In the genomic region with DNA sequence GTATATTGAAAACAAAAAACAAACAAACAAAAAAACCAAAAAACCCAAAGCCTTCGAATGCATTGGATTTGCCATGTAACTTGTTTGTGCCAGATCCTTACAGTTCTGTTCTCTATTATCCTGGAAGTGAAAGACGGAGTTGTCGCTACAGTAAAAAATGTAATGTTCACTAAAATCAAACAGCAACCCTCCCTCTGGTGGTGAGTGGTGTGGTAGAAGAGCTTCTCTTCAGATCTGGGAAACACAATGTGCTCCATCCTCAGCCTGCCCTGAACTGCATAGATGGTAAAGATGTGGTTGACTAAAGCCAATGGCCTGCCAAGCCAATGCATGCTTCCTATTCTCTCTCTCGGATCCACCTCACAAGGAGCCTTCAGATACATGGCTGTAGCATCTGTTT, we compare ENCODE assay signal across 24 mouse cellular contexts.
DNase-seq lines count a peak whose midpoint lies in the region; ATAC-seq and TF ChIP-seq lines count a peak whose summit lies in the region.
"Had no signal": no experiment of that assay in that cellular context is flagged by ENCODE, and none has a peak within 500 bp of the region (broad histone marks: within the 10 kb centered on the region; RNA-seq: fewer than 3 reads in every experiment).

No protein-coding gene starts in this region.

- no peak overlapping the region for H3K27ac ChIP-seq in stomach, postnatal 0 days (replicated peaks)
- H3K27ac ChIP-seq: forebrain, embryonic 12.5 days; gastrocnemius, adult 2 months; heart, embryonic 13.5 days; hindbrain, embryonic 14.5 days; kidney, embryonic 15.5 days; liver, embryonic 12.5 days; midbrain, embryonic 12.5 days had no signal

- H3K9me3 ChIP-seq in stomach, postnatal 0 days (ENCODE audit: control insufficient read depth, low read length): no peaks in the 10 kb centered on the region
- H3K9me3 ChIP-seq: embryonic facial prominence, embryonic 15.5 days; forebrain, embryonic 12.5 days; heart, embryonic 13.5 days; kidney, embryonic 15.5 days; limb, embryonic 13.5 days; liver, embryonic 12.5 days; midbrain, embryonic 12.5 days had no signal

- intact Hi-C loops in left cerebral cortex, postnatal 25 days (cut with DNase I): no loop called here

- no peak for TF ChIP-seq EP300 in stomach, postnatal 0 days (optimal IDR thresholded peaks at IDR 0.05)

- no peak overlapping the region for H3K4me3 ChIP-seq in stomach, postnatal 0 days (ENCODE audit: low read depth, low read length)
- H3K4me3 ChIP-seq: embryonic facial prominence, embryonic 15.5 days; forebrain, embryonic 12.5 days; heart, adult 2 months; heart, embryonic 13.5 days; kidney, embryonic 15.5 days; limb, embryonic 13.5 days; liver, embryonic 12.5 days; midbrain, embryonic 12.5 days had no signal

- no peak overlapping the region for H3K9ac ChIP-seq in stomach, postnatal 0 days (ENCODE audit: low read length)
- H3K9ac ChIP-seq: embryonic facial prominence, embryonic 15.5 days; forebrain, embryonic 12.5 days; heart, embryonic 13.5 days; hindbrain, embryonic 14.5 days; kidney, embryonic 15.5 days; limb, embryonic 13.5 days; liver, embryonic 12.5 days; liver, postnatal 0 days; midbrain, embryonic 12.5 days had no signal

- 80% methylated on average over 4 of the region's 4 CpGs for WGBS in stomach, postnatal 0 days

- no peak for DNase-seq in cerebellum, adult 11-12 months
- peak; percentile 10 for DNase-seq in kidney, postnatal 10 days
- DNase-seq in kidney, adult 8-10 months: no peak
- DNase-seq in left cerebral cortex, postnatal 25 days (ENCODE audit: low spot score in 2 of 2): peak; percentile 10 to 21
- DNase-seq in left cerebral cortex, adult 9 months (ENCODE audit: low spot score in 2 of 2): no peak
- DNase-seq in stomach, postnatal 0 days (ENCODE audit: low spot score): no peak
- DNase-seq in adrenal gland, postnatal 25 days: no peak
- DNase-seq: adrenal gland, adult 8-10 months; cerebellum, adult 18-20 months; cerebellum, postnatal 10 days; gastrocnemius, adult 2 months; heart, adult 2 months; liver, postnatal 0 days; lung, postnatal 36 days had no signal

- 0 out of 2 replicates have a peak, but pooled peaks have one; percentile 10 for TF ChIP-seq CTCF in stomach, postnatal 0 days (IDR thresholded peaks at IDR 0.05; ENCODE audit: low read depth)

- no peaks in the 10 kb centered on the region for H3K36me3 ChIP-seq in stomach, postnatal 0 days (ENCODE audit: control insufficient read depth, insufficient read depth, low read length)
- H3K36me3 ChIP-seq: embryonic facial prominence, embryonic 15.5 days; heart, embryonic 13.5 days; kidney, embryonic 15.5 days; limb, embryonic 13.5 days; liver, embryonic 12.5 days; midbrain, embryonic 12.5 days had no signal

- H3K4me1 ChIP-seq in stomach, postnatal 0 days (replicated peaks; ENCODE audit: control insufficient read depth, insufficient read depth): no peaks in the 10 kb centered on the region
- H3K4me1 ChIP-seq: embryonic facial prominence, embryonic 15.5 days; forebrain, embryonic 12.5 days; heart, embryonic 13.5 days; limb, embryonic 13.5 days; liver, embryonic 12.5 days; midbrain, embryonic 12.5 days had no signal

- no peaks in the 10 kb centered on the region for H3K27me3 ChIP-seq in stomach, postnatal 0 days (ENCODE audit: control insufficient read depth, insufficient read depth, low read length)
- H3K27me3 ChIP-seq: embryonic facial prominence, embryonic 15.5 days; forebrain, embryonic 12.5 days; heart, embryonic 13.5 days; kidney, embryonic 15.5 days; limb, embryonic 13.5 days; liver, embryonic 12.5 days; midbrain, embryonic 12.5 days had no signal

- 0 out of 2 replicates have a peak, but pooled peaks have one; percentile 15 for ATAC-seq in cerebellum, adult (ENCODE audit: insufficient number of reproducible peaks, low FRiP score, low TSS enrichment)
- ATAC-seq in stomach, postnatal 0 days (ENCODE audit: low FRiP score, low TSS enrichment): no peak
- ATAC-seq: intestine, postnatal 0 days; liver, embryonic 12.5 days; liver, postnatal 0 days had no signal

- H3K4me2 ChIP-seq in stomach, postnatal 0 days (replicated peaks; ENCODE audit: low read depth): no peak overlapping the region
- H3K4me2 ChIP-seq: embryonic facial prominence, embryonic 15.5 days; forebrain, embryonic 12.5 days; heart, embryonic 13.5 days; hindbrain, embryonic 14.5 days; kidney, embryonic 15.5 days; limb, embryonic 13.5 days; liver, embryonic 12.5 days; midbrain, embryonic 12.5 days had no signal

Comparison
In these comparisons a context has a peak if more than half of its experiments do, and no peak if none do; other contexts are left out.
1. DNase-seq: peak in kidney, postnatal 10 days (single experiment) and left cerebral cortex, postnatal 25 days (2 of 2); none in cerebellum, adult 11-12 months (single experiment), kidney, adult 8-10 months (0 of 2), left cerebral cortex, adult 9 months (0 of 2), stomach, postnatal 0 days (single experiment) and adrenal gland, postnatal 25 days (single experiment).